Mouse (Mus musculus): ENCODE results near the gene Rack1. TPM values are rescaled to one million over a fixed set of nuclear protein-coding genes. Genes with fewer than 3 reads are reported as not detected.
"Not testable (repeated sequence)": the region's sequence is repeated elsewhere in the genome, so short reads cannot be mapped to it uniquely, and the experiment has no call there.

Rack1 gene
- polyA plus RNA-seq, 1 experiment from 2014 or later = 432 TPM

- H3K4me3 ChIP-seq = peak overlapping the region; percentile 90
- peaks cover 17% of the 10 kb centered on the region for H3K4me1 ChIP-seq (replicated peaks)
- WGBS = 71% methylated on average over 10 of the region's 10 CpGs
- H3K36me3 ChIP-seq = no peaks in the 10 kb centered on the region
- peaks cover 32% of the 10 kb centered on the region for H3K27me3 ChIP-seq
- no peak overlapping the region for H3K27ac ChIP-seq (replicated peaks)
- peak overlapping the region; percentile 84 for H3K4me2 ChIP-seq
- H3K9me3 ChIP-seq = no peaks in the 10 kb centered on the region
- ATAC-seq (ENCODE audit: low read depth) = no peak
- no peak overlapping the region for H3K9ac ChIP-seq
Measured at GRCm38 (mm10) chr11:48838879-48839680, 38.9 kb downstream of the Rack1 start.

GRCm38 (mm10) chr11:48840805-48841204 lies 40.7 kb downstream of the Rack1 start:
- Histone ChIP-seq H3K27me3 (peaks cover 32% of the 10 kb centered on the region), H3K9me3 (no peaks in the 10 kb centered on the region), H3K4me3 (no peak overlapping the region), H3K36me3 (no peaks in the 10 kb centered on the region), H3K4me1 (replicated peaks) (peaks cover 17% of the 10 kb centered on the region), H3K4me2 (no peak overlapping the region), H3K27ac (replicated peaks) (no peak overlapping the region), H3K9ac (no peak overlapping the region)
- ATAC-seq (ENCODE audit: low read depth) = no peak

- Histone ChIP-seq H3K9me3 (no peaks in the 10 kb centered on the region), H3K4me1 (replicated peaks) (peaks cover 17% of the 10 kb centered on the region), H3K4me2 (no peak overlapping the region), H3K9ac (no peak overlapping the region), H3K27me3 (peaks cover 35% of the 10 kb centered on the region), H3K27ac (replicated peaks) (no peak overlapping the region), H3K4me3 (no peak overlapping the region), H3K36me3 (no peaks in the 10 kb centered on the region)
- no peak for ATAC-seq (ENCODE audit: low read depth)
- 80% methylated on average over 5 of the region's 5 CpGs for WGBS
Measured at GRCm38 (mm10) chr11:48841213-48841612, 41.1 kb downstream of the Rack1 start.

GRCm38 (mm10) chr11:48842378-48842792 lies 42.3 kb downstream of the Rack1 start:
- no peaks in the 10 kb centered on the region for H3K36me3 ChIP-seq
- WGBS = 83% methylated on average over 4 of the region's 4 CpGs
- peaks cover 11% of the 10 kb centered on the region for H3K4me1 ChIP-seq (replicated peaks)
- no peak overlapping the region for H3K27ac ChIP-seq (replicated peaks)
- no peaks in the 10 kb centered on the region for H3K9me3 ChIP-seq
- H3K9ac ChIP-seq = no peak overlapping the region
- H3K4me2 ChIP-seq = no peak overlapping the region
- ATAC-seq (ENCODE audit: low read depth) = no peak
- H3K4me3 ChIP-seq = no peak overlapping the region
- peaks cover 26% of the 10 kb centered on the region for H3K27me3 ChIP-seq

- WGBS = 83% methylated on average over 11 of the region's 11 CpGs
- H3K4me3 ChIP-seq = no peak overlapping the region
- no peak overlapping the region for H3K27ac ChIP-seq (replicated peaks)
- ATAC-seq (ENCODE audit: low read depth) = no peak
- H3K9ac ChIP-seq = no peak overlapping the region
- no peak overlapping the region for H3K4me2 ChIP-seq
- H3K36me3 ChIP-seq = no peaks in the 10 kb centered on the region
- H3K9me3 ChIP-seq = no peaks in the 10 kb centered on the region
- peaks cover 8% of the 10 kb centered on the region for H3K4me1 ChIP-seq (replicated peaks)
- H3K27me3 ChIP-seq = peaks cover 26% of the 10 kb centered on the region
Measured at GRCm38 (mm10) chr11:48843202-48843601, 43.1 kb downstream of the Rack1 start.

- Histone ChIP-seq H3K27me3 (peaks cover 29% of the 10 kb centered on the region), H3K4me3 (no peak overlapping the region), H3K4me1 (replicated peaks) (no peaks in the 10 kb centered on the region), H3K4me2 (no peak overlapping the region), H3K9ac (no peak overlapping the region), H3K27ac (replicated peaks) (no peak overlapping the region), H3K36me3 (no peaks in the 10 kb centered on the region), H3K9me3 (no peaks in the 10 kb centered on the region)
- ATAC-seq (ENCODE audit: low read depth) = no peak
- WGBS = 51% methylated on average over 6 of the region's 6 CpGs
Measured at GRCm38 (mm10) chr11:48844309-48844708, 44.2 kb downstream of the Rack1 start.

GRCm38 (mm10) chr11:48845244-48845815 lies 45.2 kb downstream of the Rack1 start:
- 37% methylated on average over 13 of the region's 13 CpGs for WGBS
- H3K36me3 ChIP-seq = no peaks in the 10 kb centered on the region

GRCm38 (mm10) chr11:48846362-48846761 lies 46.2 kb downstream of the Rack1 start:
- H3K9ac ChIP-seq; H3K4me3 ChIP-seq; H3K9me3 ChIP-seq; H3K4me2 ChIP-seq; H3K27ac ChIP-seq (replicated peaks); H3K4me1 ChIP-seq (replicated peaks); ATAC-seq (ENCODE audit: low read depth); H3K36me3 ChIP-seq: not testable (repeated sequence)
- 79% methylated on average over 2 of the region's 2 CpGs for WGBS
- H3K27me3 ChIP-seq = peaks cover 26% of the 10 kb centered on the region

More at GRCm38 (mm10) chr11:48845244-48845815, 45.2 kb downstream of the Rack1 start:
- Histone ChIP-seq H3K9ac (no peak overlapping the region), H3K27me3 (peaks cover 28% of the 10 kb centered on the region), H3K4me3 (no peak overlapping the region), H3K4me1 (replicated peaks) (no peaks in the 10 kb centered on the region), H3K9me3 (no peaks in the 10 kb centered on the region), H3K27ac (replicated peaks) (no peak overlapping the region), H3K4me2 (no peak overlapping the region)
- no peak for ATAC-seq (ENCODE audit: low read depth)

- no peak for ATAC-seq (ENCODE audit: low read depth)
- no peak overlapping the region for H3K4me3 ChIP-seq
- H3K36me3 ChIP-seq = no peaks in the 10 kb centered on the region
- H3K27ac ChIP-seq (replicated peaks) = no peak overlapping the region
- H3K4me2 ChIP-seq = no peak overlapping the region
- WGBS = 66% methylated on average over 5 of the region's 5 CpGs
- H3K4me1 ChIP-seq (replicated peaks) = no peaks in the 10 kb centered on the region
- H3K9ac ChIP-seq = no peak overlapping the region
- no peaks in the 10 kb centered on the region for H3K9me3 ChIP-seq
- peaks cover 26% of the 10 kb centered on the region for H3K27me3 ChIP-seq
Measured at GRCm38 (mm10) chr11:48846881-48847280, 46.7 kb downstream of the Rack1 start.

- Histone ChIP-seq H3K4me2 (no peak overlapping the region), H3K9me3 (no peaks in the 10 kb centered on the region), H3K9ac (no peak overlapping the region), H3K4me3 (no peak overlapping the region), H3K36me3 (no peaks in the 10 kb centered on the region), H3K27ac (replicated peaks) (no peak overlapping the region), H3K4me1 (replicated peaks) (peaks cover 23% of the 10 kb centered on the region), H3K27me3 (peaks cover 22% of the 10 kb centered on the region)
- no peak for ATAC-seq (ENCODE audit: low read depth)
- 32% methylated on average over 2 of the region's 2 CpGs for WGBS
Measured at GRCm38 (mm10) chr11:48850240-48850639, 50.1 kb downstream of the Rack1 start.

- no peaks in the 10 kb centered on the region for H3K36me3 ChIP-seq
- H3K27me3 ChIP-seq = peaks cover 15% of the 10 kb centered on the region
- 80% methylated on average over 4 of the region's 4 CpGs for WGBS
- H3K27ac ChIP-seq (replicated peaks) = no peak overlapping the region
- ATAC-seq (ENCODE audit: low read depth) = no peak
- no peak overlapping the region for H3K9ac ChIP-seq
- H3K4me3 ChIP-seq = no peak overlapping the region
- no peaks in the 10 kb centered on the region for H3K9me3 ChIP-seq
- H3K4me1 ChIP-seq (replicated peaks) = peaks cover 23% of the 10 kb centered on the region
- H3K4me2 ChIP-seq = no peak overlapping the region
Measured at GRCm38 (mm10) chr11:48851270-48851995, 51.3 kb downstream of the Rack1 start.

GRCm38 (mm10) chr11:48852190-48852589 lies 52.1 kb downstream of the Rack1 start:
- no peak for ATAC-seq (ENCODE audit: low read depth)

More at GRCm38 (mm10) chr11:48852190-48852589, 52.1 kb downstream of the Rack1 start:
- Histone ChIP-seq H3K27me3 (peaks cover 15% of the 10 kb centered on the region), H3K4me3 (peak overlapping the region; percentile 54; the same call in 1 of the 2 replicates), H3K9me3 (no peaks in the 10 kb centered on the region), H3K4me2 (peak overlapping the region; percentile 83), H3K36me3 (no peaks in the 10 kb centered on the region), H3K9ac (peak overlapping the region; percentile 69; the same call in 1 of the 2 replicates), H3K4me1 (replicated peaks) (peaks cover 23% of the 10 kb centered on the region), H3K27ac (replicated peaks) (0 out of 2 replicates have a peak overlapping the region, but pooled peaks have one; percentile 15)
- WGBS = 77% methylated on average over 4 of the region's 4 CpGs
